Mouse (Mus musculus) midbrain, embryonic 16.5 days (tissue): ENCODE results near the gene Usp2. TPM values are rescaled to one million over a fixed set of nuclear protein-coding genes. Genes with fewer than 3 reads are reported as not detected.

Experiments
- ATAC-seq: fragments of 200-750 bp; cut with Nextera tagmentation; 2 replicates; pipeline ENCODE4 v1.8.0; 2017; ENCODE audit warnings: moderate TSS enrichment
- H3K27ac ChIP-seq: fragments of 300-500 bp; sonication (generic); 2 replicates; pipeline ENCODE4 v1.5.1; 2014; ENCODE audit warnings: mild to moderate bottlenecking, low read length, mixed read lengths
- H3K27me3 ChIP-seq: fragments of 300-500 bp; sonication (generic); 2 replicates; pipeline ENCODE4 v1.6.1; 2014; ENCODE audit warnings: low read depth, low read length, mixed read lengths; ENCODE audit not compliant: control insufficient read depth, insufficient read depth
- H3K36me3 ChIP-seq: fragments of 300-500 bp; sonication (generic); 2 replicates; pipeline ENCODE4 v1.6.1; 2014; ENCODE audit warnings: mild to moderate bottlenecking, low read length, moderate library complexity, mixed read lengths; ENCODE audit not compliant: control insufficient read depth, insufficient read depth
- H3K4me1 ChIP-seq: fragments of 300-500 bp; sonication (generic); 2 replicates; pipeline ENCODE4 v1.6.1; 2014; ENCODE audit warnings: mild to moderate bottlenecking, low read length, mixed read lengths; ENCODE audit not compliant: control insufficient read depth, insufficient read depth
- H3K4me2 ChIP-seq: fragments of 300-500 bp; sonication (generic); 2 replicates; pipeline ENCODE4 v1.6.1; 2014; ENCODE audit warnings: mild to moderate bottlenecking, low read length, mixed read lengths
- H3K4me3 ChIP-seq: fragments of 300-500 bp; sonication (generic); 2 replicates; pipeline ENCODE4 v1.5.1; 2014; ENCODE audit warnings: low read depth, mild to moderate bottlenecking, low read length, moderate library complexity, mixed read lengths
- H3K9ac ChIP-seq: fragments of 300-500 bp; sonication (generic); 2 replicates; pipeline ENCODE4 v1.6.1; 2014; ENCODE audit warnings: low read depth, low read length, mixed read lengths
- H3K9me3 ChIP-seq: fragments of 300-500 bp; sonication (generic); replicated peaks from 2 replicates; pipeline ENCODE4 v1.6.1; 2014; ENCODE audit warnings: mild to moderate bottlenecking, low read length, mixed read lengths; ENCODE audit not compliant: control insufficient read depth, poor library complexity, severe bottlenecking
- WGBS: fragments of 180-500 bp; shearing (Covaris S2); extraction: QIAGEN DNeasy Blood & Tissue Kit; methylation state at CpG from one replicate; pipeline ENCODE4 v1.1.7; 2014; 5-methylcytosine and 5-hydroxymethylcytosine counted together
- polyA plus RNA-seq: library from polyadenylated mRNA; unstranded; fragments of >200 nt; fragmentation: Nextera tagmentation; extraction: Ambion mirVana; gene quantifications from 2 replicates; pipeline ENCODE4 v1.2.1, GENCODE M21; 2015

Usp2 gene
- polyA plus RNA-seq, 1 experiment from 2014 or later, result 9.7 TPM

DNA sequence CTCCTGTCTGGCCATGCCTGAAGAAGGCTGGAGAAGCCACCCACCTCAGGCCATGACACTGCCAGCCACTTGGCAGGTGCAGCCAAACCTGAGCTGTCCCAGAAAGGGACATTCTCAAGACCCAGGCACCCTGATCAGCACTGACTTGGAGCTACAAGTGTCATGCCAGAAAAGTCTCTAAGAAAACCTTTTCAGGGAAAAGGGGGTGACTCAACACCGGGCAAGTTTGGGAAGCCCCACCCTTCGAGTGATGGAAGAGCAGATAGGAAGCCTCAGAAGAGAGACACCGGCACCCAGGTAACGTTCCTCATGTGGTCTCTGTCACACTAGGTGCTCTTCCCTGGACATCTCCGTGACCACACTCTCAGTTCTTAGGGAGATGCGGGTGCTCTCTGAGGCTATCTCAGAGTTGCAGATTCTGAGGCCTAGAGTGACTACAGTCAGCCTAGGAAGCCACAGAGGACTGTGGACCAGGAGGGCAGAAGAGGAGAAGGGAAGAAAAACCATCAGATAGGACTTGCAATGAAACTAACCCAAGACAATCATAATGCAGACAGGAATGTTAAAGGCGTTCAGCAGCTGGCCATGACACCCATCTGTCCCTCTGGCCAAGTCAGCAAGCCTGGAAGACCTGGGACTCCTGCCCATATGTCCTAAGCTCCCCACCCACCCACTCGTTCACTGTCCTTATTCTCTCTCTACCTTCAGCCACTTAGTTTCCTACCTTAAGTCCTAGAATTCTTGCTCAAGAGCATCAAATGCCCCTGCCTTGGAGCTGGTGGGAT, 17.2 kb upstream of the Usp2 start:
- no peak overlapping the region for H3K4me2 ChIP-seq
- no peak overlapping the region for H3K27ac ChIP-seq
- no peaks in the 10 kb centered on the region for H3K36me3 ChIP-seq
- WGBS, result 91% methylated on average over 8 of the region's 8 CpGs
- H3K9me3 ChIP-seq, result no peaks in the 10 kb centered on the region
- peaks cover 5% of the 10 kb centered on the region for H3K27me3 ChIP-seq
- H3K9ac ChIP-seq, result no peak overlapping the region
- no peak overlapping the region for H3K4me3 ChIP-seq
- no peak for ATAC-seq
- H3K4me1 ChIP-seq, result no peaks in the 10 kb centered on the region

DNA sequence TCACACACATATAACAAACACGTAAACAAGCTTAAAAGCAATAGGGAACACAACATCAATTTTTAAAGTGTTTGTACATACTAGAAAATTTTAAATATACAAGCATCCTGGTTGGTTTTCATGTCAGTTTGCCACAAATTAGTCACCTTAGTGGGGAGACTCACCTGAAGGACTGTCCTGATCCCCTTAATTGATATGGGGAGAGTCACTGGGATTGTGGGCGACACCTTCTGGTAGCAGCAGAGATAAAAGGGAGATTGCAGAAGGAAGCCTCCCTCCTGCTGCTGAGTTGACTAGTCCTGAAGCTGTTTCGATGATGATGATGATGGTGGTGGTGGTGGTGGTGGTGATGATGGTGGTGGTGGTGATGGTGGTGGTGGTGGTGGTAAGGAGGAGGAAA, 14.0 kb upstream of the Usp2 start:
- Histone ChIP-seq H3K36me3 (no peaks in the 10 kb centered on the region), H3K4me2 (no peak overlapping the region), H3K27me3 (no peaks in the 10 kb centered on the region), H3K4me3 (no peak overlapping the region), H3K9ac (no peak overlapping the region), H3K4me1 (no peaks in the 10 kb centered on the region), H3K27ac (no peak overlapping the region), H3K9me3 (no peaks in the 10 kb centered on the region)
- ATAC-seq, result no peak
- 73% methylated on average over 3 of the region's 3 CpGs for WGBS

DNA sequence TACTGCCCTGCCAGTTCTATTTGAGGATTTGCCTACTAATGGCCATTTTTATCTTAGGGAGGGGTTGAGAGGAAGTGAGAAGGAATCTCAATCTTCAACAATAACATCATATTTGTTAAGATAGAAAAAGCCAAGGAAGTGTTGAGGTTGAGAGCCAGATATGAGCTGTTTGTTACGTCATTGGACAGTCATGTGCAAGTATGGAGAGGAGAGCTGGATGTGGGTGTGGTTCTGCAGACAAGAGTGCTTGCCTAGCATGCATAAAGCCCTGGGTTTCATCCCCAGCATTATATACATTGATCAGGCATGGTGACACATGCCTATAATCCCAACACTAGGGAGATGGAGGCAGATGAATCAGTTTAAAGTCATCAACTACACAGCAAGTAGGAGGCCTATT, 12.9 kb upstream of the Usp2 start:
- no peak overlapping the region for H3K4me2 ChIP-seq
- H3K9me3 ChIP-seq, result no peaks in the 10 kb centered on the region
- 85% methylated on average over 1 of the region's 1 CpGs for WGBS
- no peak overlapping the region for H3K27ac ChIP-seq
- no peak overlapping the region for H3K9ac ChIP-seq
- no peaks in the 10 kb centered on the region for H3K4me1 ChIP-seq
- H3K36me3 ChIP-seq, result no peaks in the 10 kb centered on the region
- no peaks in the 10 kb centered on the region for H3K27me3 ChIP-seq
- no peak for ATAC-seq
- no peak overlapping the region for H3K4me3 ChIP-seq

DNA sequence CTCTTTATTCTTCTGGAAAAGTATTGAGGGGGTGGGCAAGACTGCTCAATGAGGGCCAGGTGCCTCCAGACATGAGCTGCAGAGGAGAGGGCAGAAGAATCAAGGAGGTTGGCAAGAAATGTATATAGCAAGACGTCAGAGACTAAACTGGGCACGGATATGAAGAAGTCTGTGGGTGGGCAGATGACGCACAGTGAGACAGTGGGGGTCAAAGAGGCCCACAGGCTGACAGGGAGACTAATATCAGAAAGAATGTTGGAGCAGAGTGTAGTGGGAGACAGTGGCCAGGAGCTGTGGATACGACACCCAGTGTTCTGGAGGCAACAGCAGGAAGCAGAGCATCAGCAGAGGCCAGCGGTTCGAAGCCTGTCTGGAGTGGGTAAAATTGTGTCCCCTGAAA, 8.2 kb upstream of the Usp2 start:
- WGBS, result 88% methylated on average over 6 of the region's 6 CpGs
- no peak overlapping the region for H3K4me3 ChIP-seq
- no peak for ATAC-seq
- H3K4me2 ChIP-seq, result no peak overlapping the region
- no peak overlapping the region for H3K9ac ChIP-seq
- H3K36me3 ChIP-seq, result no peaks in the 10 kb centered on the region
- H3K4me1 ChIP-seq, result no peaks in the 10 kb centered on the region
- H3K27me3 ChIP-seq, result no peaks in the 10 kb centered on the region
- no peaks in the 10 kb centered on the region for H3K9me3 ChIP-seq
- H3K27ac ChIP-seq, result no peak overlapping the region

DNA sequence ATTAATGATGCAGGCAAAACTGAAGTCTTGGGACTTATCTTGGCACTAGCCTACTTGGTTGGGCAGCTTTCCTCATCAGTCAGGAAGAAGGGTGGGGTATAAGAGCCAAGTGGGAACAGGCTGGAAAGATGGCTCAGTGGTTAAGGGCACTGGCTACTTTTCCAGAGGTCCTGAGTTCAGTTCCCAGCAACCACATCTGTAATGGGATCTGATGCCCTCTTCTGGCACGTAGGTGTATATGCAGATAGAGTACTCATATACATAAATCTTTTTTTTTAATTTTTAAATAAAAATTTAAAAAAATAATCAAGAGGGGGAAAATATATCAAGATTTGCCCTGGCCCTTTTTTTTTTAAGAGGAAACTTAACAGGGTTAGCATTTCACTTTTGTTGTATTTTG, 1.6 kb upstream of the Usp2 start:
- no peak overlapping the region for H3K9ac ChIP-seq
- peaks cover 5% of the 10 kb centered on the region for H3K4me1 ChIP-seq
- no peak overlapping the region for H3K27ac ChIP-seq
- WGBS, result 33% methylated on average over 1 of the region's 1 CpGs
- H3K4me3 ChIP-seq, result no peak overlapping the region
- no peaks in the 10 kb centered on the region for H3K9me3 ChIP-seq
- H3K27me3 ChIP-seq, result no peaks in the 10 kb centered on the region
- H3K36me3 ChIP-seq, result no peaks in the 10 kb centered on the region
- H3K4me2 ChIP-seq, result no peak overlapping the region
- no peak for ATAC-seq

DNA sequence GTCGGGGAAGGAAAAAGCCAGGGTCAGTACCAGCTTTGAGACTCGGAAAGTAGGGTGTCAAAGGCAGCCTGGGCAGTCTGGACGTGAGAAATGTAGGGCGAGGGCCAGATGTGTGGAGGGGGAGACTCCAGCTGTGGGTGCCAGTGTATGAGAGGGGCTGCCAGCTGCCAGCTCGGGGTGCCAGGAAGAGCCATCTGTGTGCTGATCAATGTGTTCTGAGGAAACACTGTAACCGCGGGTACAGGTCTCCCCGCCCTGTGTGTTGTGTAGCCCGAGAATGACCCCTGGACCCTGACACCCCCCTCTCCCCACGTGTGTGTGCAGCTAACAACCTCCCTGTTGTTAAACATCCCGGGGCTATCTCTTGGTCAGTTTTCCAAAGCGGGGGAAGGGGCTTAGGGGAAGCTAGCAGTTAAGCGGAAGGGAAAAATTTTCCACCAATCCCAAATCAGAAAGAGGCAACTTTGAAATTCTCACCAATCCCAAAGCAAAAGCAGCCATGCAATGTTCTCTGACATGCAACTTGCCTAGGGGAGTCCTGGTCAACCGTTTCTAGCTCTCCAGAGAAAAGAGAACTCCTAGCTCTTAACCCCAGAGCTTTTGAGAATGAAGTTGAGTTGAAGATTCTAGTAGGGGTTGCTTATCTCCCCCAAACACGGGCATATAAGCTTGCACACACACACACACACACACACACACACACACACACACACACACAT, 579 bp downstream of the Usp2 start:
- peak overlapping the region; percentile 65 for H3K9ac ChIP-seq
- H3K9me3 ChIP-seq, result no peaks in the 10 kb centered on the region
- ATAC-seq, result peak; percentile 61
- no peaks in the 10 kb centered on the region for H3K36me3 ChIP-seq
- H3K4me3 ChIP-seq, result peak overlapping the region; percentile 56
- H3K27me3 ChIP-seq, result no peaks in the 10 kb centered on the region
- H3K4me2 ChIP-seq, result peak overlapping the region; percentile 87
- WGBS, result 9% methylated on average over 15 of the region's 15 CpGs
- H3K4me1 ChIP-seq, result peaks cover 5% of the 10 kb centered on the region
- H3K27ac ChIP-seq, result no peak overlapping the region

DNA sequence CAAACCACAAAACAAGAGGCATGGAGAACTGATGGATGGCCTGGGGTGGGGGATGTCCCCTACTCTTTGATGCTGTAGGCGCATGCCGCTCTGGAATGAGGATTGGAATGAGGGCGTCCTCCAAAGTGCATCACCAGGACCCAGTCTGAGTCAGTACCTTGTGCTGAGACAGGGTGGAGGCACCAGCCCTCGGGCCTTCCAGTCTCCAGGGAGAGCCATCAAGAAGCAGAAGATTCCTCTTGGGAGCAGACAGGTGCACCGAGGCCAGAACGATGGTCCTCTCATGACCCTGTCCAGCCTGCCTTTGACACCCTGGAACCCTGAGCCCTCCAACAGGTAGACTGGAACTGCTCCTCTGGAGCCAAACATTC, 1.1 kb downstream of the Usp2 start:
- Histone ChIP-seq H3K27me3 (no peaks in the 10 kb centered on the region), H3K36me3 (no peaks in the 10 kb centered on the region), H3K4me2 (peak overlapping the region; percentile 87; the same call in 1 of the 2 replicates), H3K27ac (no peak overlapping the region), H3K4me3 (no peak overlapping the region), H3K9me3 (no peaks in the 10 kb centered on the region), H3K9ac (no peak overlapping the region), H3K4me1 (peaks cover 5% of the 10 kb centered on the region)
- WGBS, result 91% methylated on average over 6 of the region's 6 CpGs
- no peak for ATAC-seq

DNA sequence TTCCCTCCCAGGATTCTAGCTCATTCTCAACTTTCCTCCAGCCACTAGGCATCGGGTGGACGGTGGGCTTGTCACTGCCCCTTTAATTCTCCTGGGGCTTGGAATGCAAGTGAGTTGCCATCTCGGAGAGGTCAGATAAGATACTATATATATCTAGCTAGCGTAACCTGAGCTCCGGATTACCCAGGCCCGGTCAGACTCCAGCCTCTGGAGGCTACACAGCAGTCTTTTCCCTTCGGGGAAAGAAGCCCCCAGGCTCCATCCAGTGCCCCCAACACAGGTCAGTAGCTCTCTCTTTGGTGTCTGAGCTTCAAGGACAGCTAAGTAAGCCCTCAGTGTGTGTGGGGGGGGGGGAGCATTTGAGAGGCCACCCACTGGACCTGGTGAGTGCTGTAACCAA, 2.4 kb downstream of the Usp2 start:
- WGBS, result 29% methylated on average over 7 of the region's 7 CpGs
- Histone ChIP-seq H3K9me3 (no peaks in the 10 kb centered on the region), H3K9ac (no peak overlapping the region)

DNA sequence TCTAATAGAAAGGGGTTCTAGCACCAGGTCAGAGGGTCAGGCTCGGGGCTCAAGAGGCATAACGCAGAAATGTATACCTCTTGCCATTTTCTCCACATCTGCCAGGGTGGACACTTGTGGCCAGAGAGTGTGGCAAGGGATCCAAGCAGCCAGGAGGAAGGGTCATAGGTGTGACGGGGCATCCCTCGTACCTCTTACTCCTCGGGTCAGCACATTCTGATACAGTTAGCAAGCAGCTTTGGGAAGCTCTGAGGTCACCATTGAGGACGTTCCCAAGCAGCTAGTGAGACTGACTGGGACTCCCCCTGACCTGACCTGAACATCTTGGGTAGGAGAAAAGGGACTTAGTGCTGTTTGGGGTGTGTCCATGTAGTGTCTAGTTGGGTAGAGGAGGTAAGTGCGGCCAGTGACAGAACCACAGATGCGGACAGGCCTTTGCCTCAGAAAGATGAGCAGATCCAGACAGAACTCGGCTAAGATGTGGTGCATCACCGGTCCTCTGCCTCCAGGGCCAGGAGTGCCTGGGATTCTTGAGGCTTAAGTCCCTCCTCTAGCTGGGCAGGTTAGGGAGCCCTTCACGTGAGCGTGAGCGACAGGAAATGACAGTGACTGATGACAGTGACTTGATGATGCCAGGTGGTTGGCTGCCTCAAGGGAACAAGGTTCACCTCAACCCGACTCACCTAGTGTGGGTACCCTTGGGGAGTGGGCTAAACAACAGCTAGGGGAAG, 3.5 kb downstream of the Usp2 start:
- WGBS, result 84% methylated on average over 14 of the region's 14 CpGs
- no peak overlapping the region for H3K4me2 ChIP-seq
- no peak for ATAC-seq
- no peak overlapping the region for H3K4me3 ChIP-seq
- no peak overlapping the region for H3K9ac ChIP-seq
- H3K27ac ChIP-seq, result no peak overlapping the region
- no peaks in the 10 kb centered on the region for H3K36me3 ChIP-seq
- H3K4me1 ChIP-seq, result peaks cover 5% of the 10 kb centered on the region
- H3K27me3 ChIP-seq, result no peaks in the 10 kb centered on the region
- H3K9me3 ChIP-seq, result no peaks in the 10 kb centered on the region

More for the DNA sequence above, 2.4 kb downstream of the Usp2 start:
- H3K27ac ChIP-seq, result no peak overlapping the region
- no peaks in the 10 kb centered on the region for H3K27me3 ChIP-seq
- no peak for ATAC-seq
- H3K4me3 ChIP-seq, result no peak overlapping the region
- H3K36me3 ChIP-seq, result no peaks in the 10 kb centered on the region
- H3K4me1 ChIP-seq, result peaks cover 5% of the 10 kb centered on the region
- H3K4me2 ChIP-seq, result no peak overlapping the region
